ENCODE assay signal across 8 mouse cellular contexts in genomic region chr5:53589172-53589960, GRCm38 (mm10).
DNase-seq lines count a peak whose midpoint lies in the region; ATAC-seq lines count a peak whose summit lies in the region.

No protein-coding gene starts in this region.

- peaks cover 5 to 17% of the 10 kb centered on the region in 2 experiments for H3K4me1 ChIP-seq in heart, embryonic 14.5 days (ENCODE audit: control insufficient read depth in 2 of 2, insufficient read depth in 2 of 2, low read length in 2 of 2)
- H3K4me1 ChIP-seq in liver, embryonic 13.5 days (replicated peaks), result peaks cover 29% of the 10 kb centered on the region
- H3K4me1 ChIP-seq in stomach, embryonic 16.5 days (ENCODE audit: control insufficient read depth, insufficient read depth, low read length), result peaks cover 7% of the 10 kb centered on the region; the same call in 1 of the 2 replicates

- H3K4me2 ChIP-seq in heart, embryonic 14.5 days (ENCODE audit: low read length), result peak overlapping the region; percentile 98
- H3K4me2 ChIP-seq in liver, embryonic 13.5 days, result peak overlapping the region; percentile 96
- H3K4me2 ChIP-seq in stomach, embryonic 16.5 days (ENCODE audit: low read depth, low read length), result peak overlapping the region; percentile 92

- no peaks in the 10 kb centered on the region for H3K27me3 ChIP-seq in heart, embryonic 14.5 days (ENCODE audit: control insufficient read depth, insufficient read depth, low read length)
- H3K27me3 ChIP-seq in liver, embryonic 13.5 days, result no peaks in the 10 kb centered on the region
- H3K27me3 ChIP-seq in stomach, embryonic 16.5 days (ENCODE audit: control insufficient read depth, insufficient read depth, low read length), result no peaks in the 10 kb centered on the region

- peak; percentile 58 for ATAC-seq in CD4-positive, CD25-positive, alpha-beta regulatory T cell, adult 4 months
- ATAC-seq in heart, embryonic 14.5 days (ENCODE audit: insufficient number of reproducible peaks, insufficient read depth, low FRiP score, low read depth), result peak; percentile 82
- ATAC-seq in liver, embryonic 13.5 days (ENCODE audit: low read depth), result peak; percentile 81
- ATAC-seq in stomach, embryonic 16.5 days (ENCODE audit: insufficient read depth, low FRiP score), result peak; percentile 89

- peak overlapping the region; percentile 88 to 100 for H3K27ac ChIP-seq in heart, embryonic 14.5 days (replicated peaks in 1 of 2; ENCODE audit: control insufficient read depth in 1 of 2, insufficient read depth in 1 of 2, low read depth in 2 of 2, low read length in 2 of 2)
- peak overlapping the region; percentile 89 for H3K27ac ChIP-seq in liver, embryonic 13.5 days
- H3K27ac ChIP-seq in stomach, embryonic 16.5 days (ENCODE audit: low read length), result peak overlapping the region; percentile 99

- no peaks in the 10 kb centered on the region for H3K36me3 ChIP-seq in heart, embryonic 14.5 days (ENCODE audit: control insufficient read depth, insufficient read depth, low read length)
- H3K36me3 ChIP-seq in liver, embryonic 13.5 days, result no peaks in the 10 kb centered on the region
- H3K36me3 ChIP-seq in stomach, embryonic 16.5 days (ENCODE audit: control insufficient read depth, insufficient read depth, low read length), result no peaks in the 10 kb centered on the region

- H3K9me3 ChIP-seq in heart, embryonic 14.5 days (ENCODE audit: control insufficient read depth, low read length), result no peaks in the 10 kb centered on the region
- H3K9me3 ChIP-seq in liver, embryonic 13.5 days (replicated peaks), result no peaks in the 10 kb centered on the region
- H3K9me3 ChIP-seq in stomach, embryonic 16.5 days (replicated peaks; ENCODE audit: control insufficient read depth, low read length), result no peaks in the 10 kb centered on the region

- H3K4me3 ChIP-seq in heart, embryonic 14.5 days (ENCODE audit: control insufficient read depth in 1 of 2, insufficient read depth in 1 of 2, low read depth in 1 of 2, low read length in 2 of 2), result peak overlapping the region; percentile 95 to 98
- peak overlapping the region; percentile 90 for H3K4me3 ChIP-seq in liver, embryonic 13.5 days (replicated peaks)
- H3K4me3 ChIP-seq in stomach, embryonic 16.5 days (replicated peaks; ENCODE audit: low read length), result peak overlapping the region; percentile 96

- peak; percentile 75 for DNase-seq in c-Kit-negative CD71-positive TER-119-positive erythroid progenitor cells, embryonic 14.5 days (ENCODE audit: low read depth, low spot score)
- peak; percentile 90 for DNase-seq in fibroblast of lung, adult 2 months (ENCODE audit: low read depth)
- peak; percentile 98 for DNase-seq in kidney, postnatal 14 days
- DNase-seq in liver, embryonic 13.5 days, result peak; percentile 87
- peak; percentile 96 for DNase-seq in neural tube, embryonic 10.5 days (ENCODE audit: extremely low spot score, low spot score)

- H3K9ac ChIP-seq in heart, embryonic 14.5 days (ENCODE audit: low read length), result peak overlapping the region; percentile 98
- H3K9ac ChIP-seq in liver, embryonic 13.5 days, result peak overlapping the region; percentile 89
- H3K9ac ChIP-seq in stomach, embryonic 16.5 days (ENCODE audit: low read length), result peak overlapping the region; percentile 96

- under 1% methylated on average over 71 of the region's 72 CpGs for WGBS in heart, embryonic 14.5 days
- WGBS in liver, embryonic 13.5 days (ENCODE audit: insufficient replicate concordance), result under 1% methylated on average over 72 of the region's 72 CpGs
- WGBS in stomach, embryonic 16.5 days, result under 1% methylated on average over 70 of the region's 72 CpGs

Comparison
In these comparisons a context has a peak if more than half of its experiments do, and no peak if none do; other contexts are left out.
1. Peak in every context shown above with its lines: DNase-seq, ATAC-seq, H3K4me3 ChIP-seq and H3K27ac ChIP-seq.